Mouse (Mus musculus) forebrain, embryonic 13.5 days (tissue): ENCODE results near the gene Ret. TPM values are rescaled to one million over a fixed set of nuclear protein-coding genes. Genes with fewer than 3 reads are reported as not detected.

Source experiments
- ATAC-seq: fragments of 200-750 bp; cut with Nextera tagmentation; 2 replicates; pipeline ENCODE4 v1.8.0; 2017
- H3K27ac ChIP-seq: fragments of 300-500 bp; sonication (generic); 2 replicates; pipeline ENCODE4 v1.5.1; 2015; ENCODE audit warnings: inconsistent platforms, mild to moderate bottlenecking, moderate library complexity
- H3K27me3 ChIP-seq: fragments of 300-500 bp; sonication (generic); 2 replicates; pipeline ENCODE4 v1.6.1; 2015; ENCODE audit warnings: mild to moderate bottlenecking, inconsistent platforms
- H3K36me3 ChIP-seq: fragments of 300-500 bp; sonication (generic); 2 replicates; pipeline ENCODE4 v1.6.1; 2015; ENCODE audit warnings: mild to moderate bottlenecking, inconsistent platforms; ENCODE audit not compliant: poor library complexity, severe bottlenecking
- H3K4me1 ChIP-seq: fragments of 300-500 bp; sonication (generic); 2 replicates; pipeline ENCODE4 v1.6.1; 2015; ENCODE audit warnings: inconsistent platforms
- H3K4me2 ChIP-seq: fragments of 300-500 bp; sonication (generic); 2 replicates; pipeline ENCODE4 v1.6.1; 2015; ENCODE audit warnings: inconsistent platforms, mild to moderate bottlenecking, moderate library complexity
- H3K4me3 ChIP-seq: fragments of 300-500 bp; sonication (generic); 2 replicates; pipeline ENCODE4 v1.5.1; 2015; ENCODE audit warnings: mild to moderate bottlenecking, inconsistent platforms
- H3K9ac ChIP-seq: fragments of 300-500 bp; sonication (generic); 2 replicates; pipeline ENCODE4 v1.6.1; 2015; ENCODE audit warnings: mild to moderate bottlenecking, inconsistent platforms
- H3K9me3 ChIP-seq: fragments of 300-500 bp; sonication (generic); replicated peaks from 2 replicates; pipeline ENCODE4 v1.6.1; 2016; ENCODE audit warnings: inconsistent platforms
- WGBS: fragments of 180-500 bp; shearing (Covaris S2); methylation state at CpG from one replicate; pipeline ENCODE4 v1.1.7; 2015; 5-methylcytosine and 5-hydroxymethylcytosine counted together
- polyA plus RNA-seq: library from polyadenylated mRNA; unstranded; fragments of >200 nt; fragmentation: Nextera tagmentation; extraction: Ambion mirVana; gene quantifications from 2 replicates; pipeline ENCODE4 v1.2.1, GENCODE M21; 2015

The Ret gene
- polyA plus RNA-seq, 1 experiment from 2014 or later = 0.65 TPM

GRCm38 (mm10) chr6:118195108-118195507, 2.4 kb downstream of the Ret start:
- no peak for ATAC-seq

GRCm38 (mm10) chr6:118192882-118193281, 4.6 kb downstream of the Ret start:
- 41% methylated on average over 3 of the region's 3 CpGs for WGBS
- H3K36me3 ChIP-seq = no peaks in the 10 kb centered on the region
- H3K4me2 ChIP-seq = no peak overlapping the region
- no peak overlapping the region for H3K9ac ChIP-seq
- H3K4me3 ChIP-seq = no peak overlapping the region
- no peak overlapping the region for H3K27ac ChIP-seq
- no peak for ATAC-seq
- H3K9me3 ChIP-seq = no peaks in the 10 kb centered on the region
- H3K4me1 ChIP-seq = peaks cover 16% of the 10 kb centered on the region
- peaks cover 54% of the 10 kb centered on the region for H3K27me3 ChIP-seq

More at GRCm38 (mm10) chr6:118195108-118195507, 2.4 kb downstream of the Ret start:
- H3K9ac ChIP-seq = no peak overlapping the region
- H3K4me3 ChIP-seq = no peak overlapping the region
- H3K4me2 ChIP-seq = no peak overlapping the region
- no peak overlapping the region for H3K27ac ChIP-seq
- no peaks in the 10 kb centered on the region for H3K9me3 ChIP-seq
- WGBS = 29% methylated on average over 8 of the region's 8 CpGs
- no peaks in the 10 kb centered on the region for H3K36me3 ChIP-seq
- H3K4me1 ChIP-seq = peaks cover 16% of the 10 kb centered on the region
- peaks cover 75% of the 10 kb centered on the region for H3K27me3 ChIP-seq

DNA sequence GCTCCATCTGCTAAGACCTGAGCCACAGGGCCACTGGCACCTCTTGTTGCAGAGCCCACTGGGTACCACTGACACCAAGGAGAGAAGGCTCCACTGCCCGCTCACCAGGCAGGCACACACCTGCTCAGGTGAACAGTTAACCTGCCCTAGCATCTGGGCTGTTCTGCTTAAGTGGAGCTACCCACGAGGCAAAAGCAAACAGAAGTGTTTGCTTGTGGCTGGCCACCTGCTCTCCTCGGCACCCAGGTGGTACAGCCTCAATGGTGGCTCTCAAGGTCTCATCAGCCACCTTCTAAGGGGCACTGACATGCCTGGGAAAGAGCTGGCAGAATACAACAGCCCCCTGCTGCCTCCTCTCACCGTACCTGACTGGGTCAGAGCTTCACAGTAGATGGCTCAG, 5.3 kb downstream of the Ret start:
- Histone ChIP-seq H3K36me3 (no peaks in the 10 kb centered on the region), H3K9ac (no peak overlapping the region), H3K4me1 (peaks cover 10% of the 10 kb centered on the region), H3K4me3 (no peak overlapping the region), H3K9me3 (no peaks in the 10 kb centered on the region), H3K4me2 (no peak overlapping the region), H3K27me3 (peaks cover 47% of the 10 kb centered on the region), H3K27ac (no peak overlapping the region)
- 64% methylated on average over 4 of the region's 4 CpGs for WGBS
- no peak for ATAC-seq

- Histone ChIP-seq H3K4me1 (no peaks in the 10 kb centered on the region), H3K4me3 (no peak overlapping the region), H3K9me3 (no peaks in the 10 kb centered on the region), H3K27me3 (peaks cover 23% of the 10 kb centered on the region), H3K36me3 (no peaks in the 10 kb centered on the region), H3K4me2 (no peak overlapping the region), H3K9ac (no peak overlapping the region), H3K27ac (no peak overlapping the region)
- no peak for ATAC-seq
- 70% methylated on average over 3 of the region's 3 CpGs for WGBS
These were observed 7.8 kb downstream of the Ret start for GRCm38 (mm10) chr6:118189764-118190163.

DNA sequence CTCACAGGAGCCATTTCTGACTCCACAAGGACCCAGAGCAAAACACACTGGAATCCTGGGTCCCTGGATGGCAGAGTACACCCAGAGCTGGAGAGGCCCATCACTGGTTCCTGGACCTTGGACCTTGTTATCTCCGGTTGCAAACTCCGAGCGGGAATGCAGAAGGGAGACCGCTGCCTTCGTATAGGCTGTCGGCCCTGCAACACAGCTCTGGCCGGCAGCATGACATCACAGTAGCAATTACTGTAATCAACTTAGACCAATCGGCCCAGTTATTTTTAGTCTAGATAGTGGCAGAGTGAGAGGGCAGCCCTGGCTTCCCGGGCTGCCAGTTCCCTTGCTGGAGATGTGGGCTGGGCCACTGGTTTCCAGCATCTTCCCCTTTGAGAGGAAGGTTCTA, 8.9 kb downstream of the Ret start:
- H3K4me3 ChIP-seq = no peak overlapping the region
- ATAC-seq = no peak
- H3K9ac ChIP-seq = no peak overlapping the region
- H3K27ac ChIP-seq = no peak overlapping the region
- peaks cover 11% of the 10 kb centered on the region for H3K27me3 ChIP-seq
- H3K4me2 ChIP-seq = no peak overlapping the region
- H3K9me3 ChIP-seq = no peaks in the 10 kb centered on the region
- no peaks in the 10 kb centered on the region for H3K36me3 ChIP-seq
- H3K4me1 ChIP-seq = no peaks in the 10 kb centered on the region
- 88% methylated on average over 9 of the region's 9 CpGs for WGBS

- H3K36me3 ChIP-seq = no peaks in the 10 kb centered on the region
- no peaks in the 10 kb centered on the region for H3K9me3 ChIP-seq
- no peak overlapping the region for H3K9ac ChIP-seq
- no peak overlapping the region for H3K4me2 ChIP-seq
- no peak overlapping the region for H3K27ac ChIP-seq
- no peak for ATAC-seq
- H3K4me3 ChIP-seq = no peak overlapping the region
- no peaks in the 10 kb centered on the region for H3K4me1 ChIP-seq
- H3K27me3 ChIP-seq = peaks cover 4% of the 10 kb centered on the region; the same call in 1 of the 2 replicates
- 78% methylated on average over 3 of the region's 3 CpGs for WGBS
These were observed 10.3 kb downstream of the Ret start for GRCm38 (mm10) chr6:118187285-118187641.

- H3K36me3 ChIP-seq = no peaks in the 10 kb centered on the region
- no peaks in the 10 kb centered on the region for H3K27me3 ChIP-seq
- H3K9me3 ChIP-seq = no peaks in the 10 kb centered on the region
- H3K4me1 ChIP-seq = no peaks in the 10 kb centered on the region
- peak; percentile 67; the same call in 1 of the 2 replicates for ATAC-seq
- no peak overlapping the region for H3K4me3 ChIP-seq
- H3K9ac ChIP-seq = no peak overlapping the region
- WGBS = 48% methylated on average over 17 of the region's 17 CpGs
- H3K27ac ChIP-seq = no peak overlapping the region
- H3K4me2 ChIP-seq = no peak overlapping the region
These were observed 10.8 kb downstream of the Ret start for GRCm38 (mm10) chr6:118186620-118187284.

DNA sequence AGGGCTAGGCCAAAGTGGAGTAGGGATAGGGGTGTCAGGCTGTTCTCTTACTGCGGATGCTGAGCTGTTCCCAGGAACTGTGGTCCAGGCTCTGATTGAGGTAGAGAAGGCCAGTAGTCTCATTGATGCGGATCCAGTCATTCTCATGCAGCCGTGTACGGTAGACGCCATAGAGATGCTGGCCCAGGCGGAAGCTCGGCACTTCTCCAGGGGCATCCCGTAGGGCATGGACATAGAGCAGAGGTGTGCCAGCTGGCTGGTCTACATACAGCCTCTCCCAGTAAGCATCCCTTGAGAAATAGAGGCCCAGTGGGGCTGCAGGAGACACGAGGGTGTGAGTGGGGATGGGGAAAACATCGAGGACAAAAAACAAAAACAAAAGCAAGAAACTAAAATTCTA, 13.4 kb downstream of the Ret start:
- no peak for ATAC-seq
- Histone ChIP-seq H3K27me3 (no peaks in the 10 kb centered on the region), H3K27ac (no peak overlapping the region), H3K4me2 (no peak overlapping the region), H3K9ac (no peak overlapping the region), H3K36me3 (no peaks in the 10 kb centered on the region), H3K9me3 (no peaks in the 10 kb centered on the region), H3K4me1 (peaks cover 5% of the 10 kb centered on the region), H3K4me3 (no peak overlapping the region)
- 89% methylated on average over 10 of the region's 10 CpGs for WGBS

- Histone ChIP-seq H3K27ac (no peak overlapping the region), H3K9me3 (no peaks in the 10 kb centered on the region), H3K27me3 (no peaks in the 10 kb centered on the region), H3K9ac (no peak overlapping the region), H3K4me1 (peaks cover 5% of the 10 kb centered on the region), H3K4me2 (no peak overlapping the region), H3K36me3 (no peaks in the 10 kb centered on the region), H3K4me3 (no peak overlapping the region)
- peak; percentile 70 for ATAC-seq
- 78% methylated on average over 12 of the region's 12 CpGs for WGBS
These were observed 17.5 kb downstream of the Ret start for GRCm38 (mm10) chr6:118180085-118180423.

DNA sequence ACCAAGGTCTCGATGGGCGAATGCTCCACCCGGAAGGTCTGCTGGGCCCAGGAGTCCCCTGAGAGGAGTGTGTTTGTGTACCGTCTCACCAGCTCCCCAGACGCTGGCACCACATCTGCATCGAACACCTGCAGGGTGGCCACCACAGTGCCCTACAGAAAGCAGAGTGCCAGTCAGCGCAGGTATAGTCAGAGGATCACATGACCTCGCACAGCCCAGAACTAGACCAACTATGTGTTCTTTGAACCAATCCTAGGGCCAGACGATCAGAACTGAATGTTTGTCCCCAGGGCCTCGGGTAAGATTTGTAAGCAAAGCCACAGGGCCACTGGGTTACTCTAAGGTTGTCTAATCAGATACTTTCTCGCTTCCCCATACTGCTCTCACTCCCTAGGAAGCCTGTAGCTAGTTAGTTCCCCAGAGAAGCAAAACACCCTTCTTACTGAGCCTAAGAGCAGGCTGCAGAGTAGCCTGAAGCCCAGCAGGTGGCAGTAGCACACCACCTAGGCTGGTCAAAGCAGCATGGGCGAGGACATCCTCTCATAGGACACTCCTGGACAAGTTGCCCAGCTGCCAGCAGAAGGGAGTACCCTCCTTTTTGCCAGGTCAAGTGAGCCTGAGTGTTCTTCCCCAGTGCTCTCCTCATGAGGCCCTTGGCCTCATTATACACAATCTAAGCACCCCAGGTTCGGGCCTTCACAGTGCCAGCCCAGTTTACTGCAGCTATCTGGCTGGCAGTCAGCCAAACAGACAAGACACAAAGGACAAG, 18.0 kb downstream of the Ret start:
- H3K9me3 ChIP-seq = no peaks in the 10 kb centered on the region
- no peaks in the 10 kb centered on the region for H3K36me3 ChIP-seq
- no peak overlapping the region for H3K27ac ChIP-seq
- H3K4me1 ChIP-seq = peaks cover 5% of the 10 kb centered on the region
- no peak overlapping the region for H3K4me3 ChIP-seq
- peak; percentile 90 for ATAC-seq
- H3K27me3 ChIP-seq = no peaks in the 10 kb centered on the region
- no peak overlapping the region for H3K4me2 ChIP-seq
- WGBS = 60% methylated on average over 13 of the region's 13 CpGs
- no peak overlapping the region for H3K9ac ChIP-seq

GRCm38 (mm10) chr6:118173975-118174328, 23.6 kb downstream of the Ret start:
- no peak overlapping the region for H3K9ac ChIP-seq
- 80% methylated on average over 5 of the region's 5 CpGs for WGBS
- no peaks in the 10 kb centered on the region for H3K9me3 ChIP-seq
- H3K27me3 ChIP-seq = no peaks in the 10 kb centered on the region
- H3K4me2 ChIP-seq = no peak overlapping the region
- no peak overlapping the region for H3K4me3 ChIP-seq
- H3K4me1 ChIP-seq = no peaks in the 10 kb centered on the region
- H3K27ac ChIP-seq = no peak overlapping the region
- H3K36me3 ChIP-seq = no peaks in the 10 kb centered on the region
- ATAC-seq = no peak

DNA sequence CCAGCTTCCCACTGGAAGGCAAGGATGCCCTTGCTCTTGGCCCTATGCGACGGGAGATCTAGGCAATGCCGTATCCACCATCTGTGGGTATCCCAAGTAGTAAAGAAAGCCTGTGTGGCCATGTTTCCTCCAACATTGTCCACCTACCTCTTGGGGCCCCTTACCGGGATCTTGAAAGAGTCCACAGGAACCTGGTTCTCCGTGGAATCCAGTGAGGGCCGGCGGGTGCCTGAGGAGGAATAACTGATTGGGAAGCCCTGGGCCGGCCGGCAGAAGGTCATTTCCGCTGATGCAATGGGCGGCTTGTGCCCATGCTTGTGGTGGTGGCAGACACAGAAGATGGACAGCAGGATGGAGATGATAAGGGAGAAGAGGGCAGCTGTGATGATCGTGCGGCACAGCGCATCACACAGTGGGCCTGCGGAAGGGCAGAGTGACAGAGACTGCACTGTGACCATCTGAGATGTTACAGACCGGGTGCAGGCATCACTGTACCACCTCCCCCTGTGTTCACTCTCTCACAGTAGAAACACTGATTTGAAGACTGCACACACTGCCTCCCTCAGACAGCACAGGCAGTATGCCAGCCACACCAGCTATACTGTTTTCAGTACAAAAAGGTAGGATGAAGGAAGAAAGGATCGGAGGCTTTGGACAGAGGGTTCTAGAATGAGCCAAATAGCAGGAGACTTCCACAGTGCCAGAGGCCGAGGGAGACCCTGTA, 24.1 kb downstream of the Ret start:
- WGBS = 93% methylated on average over 18 of the region's 18 CpGs
- no peak overlapping the region for H3K27ac ChIP-seq

More for the DNA sequence above, 24.1 kb downstream of the Ret start:
- no peaks in the 10 kb centered on the region for H3K27me3 ChIP-seq
- H3K36me3 ChIP-seq = no peaks in the 10 kb centered on the region
- no peak overlapping the region for H3K9ac ChIP-seq
- ATAC-seq = no peak
- no peak overlapping the region for H3K4me2 ChIP-seq
- H3K4me1 ChIP-seq = no peaks in the 10 kb centered on the region
- no peaks in the 10 kb centered on the region for H3K9me3 ChIP-seq
- no peak overlapping the region for H3K4me3 ChIP-seq
